Mouse (Mus musculus) testis, postnatal 14 days (tissue): ENCODE results near the gene Mrpl52.
A peak's percentile ranks its signal among the peaks of the same experiment; 100 is the strongest.

Experiments used
- DNase-seq: peaks from one replicate; pipeline ENCODE4 v3.0.0; 2021; ENCODE audit warnings: low spot score

The Mrpl52 gene

GRCm38 (mm10) chr14:54432837-54433830 lies 6.4 kb downstream of the Mrpl52 start:
- no peak for DNase-seq

DNA sequence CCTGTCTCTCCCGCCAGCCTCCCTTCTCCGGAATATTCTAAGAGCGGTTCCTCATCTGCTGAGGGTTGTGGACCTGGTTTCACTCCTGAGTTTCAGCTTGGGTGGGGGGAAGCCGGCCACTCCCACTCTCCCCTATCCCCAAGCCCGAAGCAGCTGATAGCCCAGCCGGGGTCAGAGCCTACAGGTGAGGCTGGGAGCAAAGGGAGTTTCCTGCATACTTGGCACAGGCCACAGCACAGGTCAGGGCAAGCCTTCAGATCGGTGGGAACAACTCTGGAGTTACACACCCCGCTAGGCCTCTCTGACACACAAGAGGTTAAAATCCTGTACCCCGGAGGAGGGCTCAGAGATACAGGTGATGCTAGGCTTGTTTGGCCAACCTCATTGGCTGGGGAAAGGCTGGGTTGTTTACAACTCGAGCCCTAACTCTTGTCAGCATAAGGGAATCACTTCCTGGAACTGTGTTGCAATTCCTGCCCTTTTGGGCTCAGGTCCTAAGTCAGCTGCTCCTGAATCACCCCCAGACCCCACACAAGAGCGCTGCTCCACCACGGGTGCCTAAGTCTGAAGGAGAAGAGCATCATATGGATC lies 7.3 kb downstream of the Mrpl52 start:
- no peak for DNase-seq

GRCm38 (mm10) chr14:54435194-54435918 lies 8.6 kb downstream of the Mrpl52 start:
- DNase-seq = no peak

DNA sequence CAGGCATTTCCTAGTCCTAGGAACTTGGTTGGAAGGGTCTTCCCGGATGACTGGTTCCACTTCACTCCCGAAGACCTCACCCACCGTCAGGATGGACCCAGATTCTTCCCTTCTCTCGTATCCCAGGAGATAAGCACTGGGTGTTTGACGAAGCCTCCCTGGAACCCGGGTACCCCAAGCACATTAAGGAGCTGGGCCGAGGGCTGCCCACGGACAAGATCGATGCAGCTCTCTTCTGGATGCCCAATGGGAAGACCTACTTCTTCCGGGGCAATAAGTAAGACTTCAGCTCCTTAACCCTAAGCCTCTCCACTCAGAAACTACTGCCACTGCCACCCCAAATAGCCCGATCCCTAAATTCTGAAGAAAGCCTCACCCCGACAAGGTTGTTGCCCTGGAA lies 12.4 kb downstream of the Mrpl52 start:
- DNase-seq = no peak

- no peak for DNase-seq
Measured at GRCm38 (mm10) chr14:54439610-54440009, 12.9 kb downstream of the Mrpl52 start.

DNA sequence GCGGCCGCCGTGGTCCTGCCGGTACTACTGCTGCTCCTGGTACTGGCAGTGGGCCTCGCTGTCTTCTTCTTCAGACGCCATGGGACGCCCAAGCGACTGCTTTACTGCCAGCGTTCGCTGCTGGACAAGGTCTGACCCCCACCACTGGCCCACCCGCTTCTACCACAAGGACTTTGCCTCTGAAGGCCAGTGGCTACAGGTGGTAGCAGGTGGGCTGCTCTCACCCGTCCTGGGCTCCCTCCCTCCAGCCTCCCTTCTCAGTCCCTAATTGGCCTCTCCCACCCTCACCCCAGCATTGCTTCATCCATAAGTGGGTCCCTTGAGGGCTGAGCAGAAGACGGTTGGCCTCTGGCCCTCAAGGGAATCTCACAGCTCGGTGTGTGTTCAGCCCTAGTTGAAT lies 13.8 kb downstream of the Mrpl52 start:
- DNase-seq = no peak

DNA sequence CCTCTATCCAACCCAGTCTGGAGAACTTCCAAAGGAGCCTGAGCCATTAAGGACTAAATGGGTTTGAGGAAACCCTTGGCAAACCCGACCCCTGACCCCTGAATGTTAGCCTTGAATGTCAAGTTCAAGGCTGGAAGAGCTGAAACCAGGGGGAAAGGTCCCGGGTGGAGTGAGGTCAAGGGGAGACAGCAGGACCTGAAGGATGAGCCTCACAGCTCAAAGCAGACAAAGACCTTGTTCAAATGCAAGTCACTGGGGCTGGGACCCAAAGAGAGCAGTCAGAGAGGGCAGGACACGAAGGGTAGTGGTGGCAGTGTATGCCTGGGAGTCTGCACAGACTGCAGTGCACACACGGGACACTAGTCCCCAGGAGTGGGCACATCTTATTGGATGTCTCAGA lies 14.7 kb downstream of the Mrpl52 start:
- no peak for DNase-seq

DNA sequence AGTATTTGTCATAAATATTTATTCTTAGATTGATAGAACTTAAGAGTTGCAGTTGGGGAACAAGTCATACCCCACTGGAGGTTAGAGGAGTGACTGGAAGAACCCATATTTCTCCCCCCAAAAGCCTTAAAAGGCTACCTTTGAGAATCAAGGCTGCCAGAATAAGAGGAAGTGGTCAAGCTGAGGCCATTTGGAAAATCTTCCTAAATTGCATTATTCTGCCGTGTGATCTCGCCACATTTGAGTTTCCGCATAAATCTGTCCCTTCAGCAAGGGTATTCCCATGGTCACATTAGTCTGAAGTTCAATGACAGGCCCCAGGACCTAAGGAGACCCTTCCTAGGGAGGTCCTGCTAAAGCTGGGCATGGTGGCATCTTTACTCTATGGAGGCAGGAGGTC lies 15.8 kb downstream of the Mrpl52 start:
- DNase-seq = no peak

- peak; percentile 51 for DNase-seq
Measured at GRCm38 (mm10) chr14:54443196-54443595, 16.5 kb downstream of the Mrpl52 start.

DNA sequence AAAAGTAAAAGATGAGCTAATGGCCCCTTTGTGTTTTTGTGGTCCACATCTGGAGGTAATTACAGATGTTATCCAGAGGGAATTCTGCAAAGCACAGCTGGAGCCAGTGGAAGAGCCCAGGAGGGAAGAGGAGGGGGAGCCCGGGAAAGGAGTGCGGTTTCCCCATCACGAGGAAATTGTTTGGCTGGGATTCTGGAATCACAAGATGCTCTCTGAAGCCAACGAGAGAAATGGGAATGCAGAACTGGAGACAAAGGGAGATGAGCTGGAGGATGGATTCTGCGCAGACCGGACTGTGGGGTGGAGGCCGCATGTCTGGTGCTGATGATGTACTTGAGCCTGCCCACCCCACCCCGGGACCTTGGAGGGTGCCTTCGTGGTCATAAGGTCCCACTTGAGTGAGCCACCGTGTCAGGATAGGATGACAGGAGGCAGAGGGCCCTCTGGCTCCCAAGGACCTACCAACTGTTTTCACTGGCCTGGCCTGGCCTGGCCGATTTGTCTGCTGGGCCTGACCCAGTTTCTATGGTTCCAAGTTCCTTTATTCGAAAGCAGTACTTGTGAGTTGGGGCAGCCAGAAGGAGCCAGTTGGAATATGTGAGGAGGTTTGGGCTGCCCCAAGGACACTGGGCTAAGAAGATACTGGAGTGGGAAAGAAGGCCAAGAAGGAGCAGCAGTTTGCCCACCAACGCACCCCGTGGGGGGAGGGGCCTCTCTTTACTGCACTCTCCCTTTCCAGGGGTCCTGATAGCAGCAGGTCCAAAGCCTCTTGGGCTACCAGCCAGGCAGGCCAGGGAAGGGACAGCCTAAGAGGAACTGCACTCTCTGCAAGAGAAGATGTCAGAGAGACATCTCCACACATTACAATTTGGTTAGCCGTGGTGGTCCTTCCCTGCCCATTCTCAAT lies 17.3 kb downstream of the Mrpl52 start:
- peak; percentile 56 for DNase-seq

- no peak for DNase-seq
Measured at GRCm38 (mm10) chr14:54445476-54445875, 18.8 kb downstream of the Mrpl52 start.

GRCm38 (mm10) chr14:54453566-54453965 lies 26.9 kb downstream of the Mrpl52 start:
- DNase-seq = no peak

DNA sequence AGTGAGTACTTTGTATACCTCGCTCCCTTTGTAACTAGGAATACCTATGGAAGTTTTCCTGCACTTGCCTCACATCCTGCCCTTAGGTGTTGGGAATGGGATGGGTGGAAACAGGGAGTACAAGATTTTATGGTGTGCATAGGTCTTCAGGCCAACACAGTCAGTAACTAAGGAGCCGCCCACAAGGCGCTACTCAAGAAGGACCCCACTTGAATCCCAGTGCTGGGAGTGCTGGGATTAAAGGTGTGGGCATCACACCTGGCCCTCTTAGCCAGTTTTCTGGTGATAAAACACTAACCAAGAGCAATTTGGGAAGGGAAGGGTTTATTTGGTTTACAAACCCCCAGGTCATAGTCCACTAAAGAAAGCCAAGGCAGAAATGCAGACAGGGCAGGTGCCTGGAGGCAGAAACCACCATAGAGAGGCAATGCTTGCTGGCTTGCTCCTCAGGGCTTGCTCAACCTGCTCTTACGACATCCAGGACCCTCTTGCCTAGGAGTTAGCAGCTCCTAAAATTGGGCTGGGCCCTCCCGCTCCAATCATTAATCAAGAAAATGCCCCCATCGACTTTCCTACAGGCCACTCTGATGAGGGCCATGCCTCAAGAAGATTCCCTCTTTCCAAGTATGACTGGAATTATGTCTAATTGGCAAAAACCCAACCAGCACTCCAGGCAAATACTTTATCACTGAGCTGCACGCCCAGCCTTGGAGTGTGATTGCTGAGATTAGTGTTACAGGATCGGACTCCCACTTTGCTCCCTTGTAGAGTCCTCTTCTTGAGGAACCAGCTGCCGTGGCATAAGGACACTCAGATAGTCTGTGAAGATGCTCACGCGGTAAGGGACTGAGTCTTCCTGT lies 28.2 kb downstream of the Mrpl52 start:
- DNase-seq = no peak

DNA sequence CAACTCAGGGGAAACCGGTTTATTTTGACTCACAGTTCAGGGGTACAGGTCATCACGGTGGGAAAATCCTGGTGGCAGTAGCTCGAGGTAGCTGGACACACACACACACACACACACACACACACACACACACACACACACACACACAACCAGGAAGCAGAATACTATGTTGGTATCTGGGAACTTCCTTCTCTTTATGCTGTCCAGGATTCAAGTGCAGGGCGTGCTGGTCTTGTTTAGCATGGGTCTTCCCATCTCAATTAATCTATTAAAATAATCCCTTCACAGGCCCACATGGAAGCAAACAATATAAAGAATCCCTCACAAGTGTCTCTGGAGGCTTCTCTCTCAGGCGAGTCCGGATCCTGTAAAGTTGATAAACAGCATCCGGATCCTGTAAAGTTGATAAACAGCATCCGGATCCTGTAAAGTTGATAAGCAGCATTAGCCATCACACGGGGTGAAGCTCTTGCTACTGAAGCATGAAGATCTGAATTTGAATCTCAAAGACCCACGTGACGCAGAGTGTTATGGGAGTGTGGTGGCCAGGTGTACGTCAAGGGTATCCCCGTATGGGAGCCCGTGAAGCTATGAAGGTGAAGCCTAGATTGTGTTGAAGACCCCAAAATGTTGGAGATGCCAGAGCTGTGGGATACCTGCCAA lies 31.3 kb downstream of the Mrpl52 start:
- no peak for DNase-seq

DNA sequence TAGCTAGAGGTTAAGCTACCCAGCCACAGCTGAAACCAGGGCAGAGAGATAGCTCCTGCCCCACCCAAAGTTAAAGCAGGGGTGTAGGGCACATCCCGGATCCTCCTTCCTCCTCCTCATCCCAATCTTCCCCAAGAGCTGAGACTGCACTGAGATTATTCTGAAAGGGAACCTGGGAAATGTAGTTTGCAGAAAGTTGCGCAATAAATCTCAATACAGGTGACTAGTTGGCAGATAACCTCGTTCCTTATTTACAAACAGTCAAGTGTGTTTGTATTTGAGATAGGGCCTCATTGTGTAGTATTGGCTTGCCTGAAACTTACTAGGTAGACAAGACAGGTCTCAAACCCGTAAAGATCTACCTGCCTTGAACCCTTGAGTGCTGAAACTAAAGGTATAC lies 35.4 kb downstream of the Mrpl52 start:
- no peak for DNase-seq

DNA sequence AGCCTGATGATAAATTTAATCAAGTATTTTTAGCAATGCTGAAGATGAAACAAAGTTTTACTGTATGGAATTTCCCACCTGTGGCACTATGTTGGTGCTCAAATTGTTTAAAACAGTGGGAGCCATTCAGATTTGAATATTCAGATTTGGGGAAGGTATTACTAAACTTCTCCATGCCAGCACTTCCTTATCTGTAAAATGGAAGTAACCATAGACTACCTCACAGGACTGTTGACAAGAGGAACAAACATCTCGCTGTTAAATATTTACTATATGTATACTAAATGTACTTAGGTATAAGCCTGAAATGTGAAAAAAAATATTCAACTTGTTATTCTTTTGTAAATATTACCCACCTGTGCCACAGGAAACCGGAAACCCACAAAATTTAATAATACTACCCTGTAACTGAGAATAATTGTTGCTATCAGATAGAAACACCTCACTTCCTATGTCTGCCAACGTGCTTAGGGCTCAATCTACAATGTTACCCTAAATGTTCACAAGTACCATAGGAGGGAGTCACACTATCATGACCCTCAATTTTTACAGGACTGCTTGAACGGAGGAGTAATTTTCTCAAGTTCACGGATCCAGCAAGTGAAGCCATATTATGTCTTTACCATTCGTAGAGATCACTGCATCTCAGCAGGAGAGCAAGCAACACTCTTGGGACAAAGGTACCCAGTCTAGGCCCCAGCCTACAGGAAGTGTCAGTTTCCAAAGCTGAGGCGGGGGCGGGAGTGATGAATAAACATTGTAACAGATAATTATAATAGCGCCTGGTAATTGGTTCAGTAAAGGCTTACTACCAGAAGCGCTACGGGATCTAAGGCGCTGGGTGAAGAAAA lies 36.6 kb downstream of the Mrpl52 start:
- no peak for DNase-seq

- DNase-seq = peak; percentile 87
Measured at GRCm38 (mm10) chr14:54463959-54464292, 37.2 kb downstream of the Mrpl52 start, which contains the start of gene Lrp10. Gene Lrp10 (plus strand): TSS chr14:54464137.

DNA sequence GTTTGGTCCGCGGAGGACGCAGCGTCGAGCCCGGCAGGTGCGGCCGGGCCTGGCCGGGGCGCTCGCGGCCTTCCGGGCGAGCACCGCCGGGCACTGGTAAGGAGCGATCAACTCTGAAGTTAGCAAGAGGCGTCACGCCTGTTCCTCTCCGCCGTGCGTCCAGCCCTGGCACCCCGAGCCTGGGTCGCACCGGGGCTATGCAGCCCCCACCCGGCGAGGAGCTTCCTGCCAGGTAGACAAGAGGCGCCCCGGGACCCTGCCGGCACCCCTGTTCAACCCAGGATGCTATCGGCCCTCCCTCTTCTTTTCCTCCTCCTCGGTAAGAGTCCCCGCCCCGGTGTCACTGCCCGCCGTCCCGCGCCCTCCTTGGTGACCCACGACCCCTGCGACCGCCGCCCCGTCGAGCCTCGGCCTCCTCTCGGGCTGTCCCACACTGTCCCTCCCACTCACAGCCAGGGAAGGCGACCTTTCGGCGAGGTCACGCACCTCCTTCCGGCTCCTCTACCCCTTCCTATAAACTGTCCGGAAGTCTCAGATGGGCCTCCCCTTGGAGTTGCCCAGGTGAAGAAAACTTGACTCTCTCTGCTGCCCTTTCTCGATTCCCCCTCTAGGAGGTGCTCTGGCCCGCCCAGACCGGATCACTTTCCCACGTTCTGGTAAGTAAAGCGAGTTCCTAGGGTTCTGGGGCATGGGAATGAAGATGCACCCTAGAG lies 37.7 kb downstream of the Mrpl52 start:
- peak; percentile 68 for DNase-seq

DNA sequence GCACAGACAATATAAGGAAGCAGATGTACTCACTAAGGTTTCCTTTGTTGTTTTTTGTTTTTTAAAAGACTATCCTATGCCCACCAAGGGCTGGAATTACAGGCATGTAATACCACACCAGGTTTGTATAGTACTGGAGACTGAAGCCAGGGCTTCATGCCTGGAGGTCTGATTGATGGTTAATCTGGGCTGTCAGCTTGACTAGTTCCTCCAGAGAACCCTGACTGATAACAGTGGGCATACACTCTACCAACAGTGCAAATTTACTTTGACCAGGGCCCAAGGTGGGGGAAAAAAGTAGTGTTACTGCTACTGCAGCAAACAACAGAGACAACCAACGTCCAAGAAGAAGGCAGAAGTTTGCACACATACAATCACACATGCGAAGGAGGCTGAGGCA lies 44.8 kb downstream of the Mrpl52 start:
- no peak for DNase-seq
